Mouse (Mus musculus) liver, postnatal 0 days (tissue): ENCODE data around the gene Obp2a.
"Not testable (repeated sequence)": the region's sequence is repeated elsewhere in the genome, so short reads cannot be mapped to it uniquely, and the experiment has no call there.

ENCODE experiments used
- CTCF ChIP-seq: sonication (generic); IDR thresholded peaks from 2 replicates; pipeline ENCODE4 v1.5.1; 2016; ENCODE audit warnings: antibody characterized with exemption, low read depth
- EP300 ChIP-seq: IDR thresholded peaks from 2 replicates; pipeline ENCODE4 v1.6.1; 2016; ENCODE audit warnings: antibody characterized with exemption, low read depth, mild to moderate bottlenecking

DNA sequence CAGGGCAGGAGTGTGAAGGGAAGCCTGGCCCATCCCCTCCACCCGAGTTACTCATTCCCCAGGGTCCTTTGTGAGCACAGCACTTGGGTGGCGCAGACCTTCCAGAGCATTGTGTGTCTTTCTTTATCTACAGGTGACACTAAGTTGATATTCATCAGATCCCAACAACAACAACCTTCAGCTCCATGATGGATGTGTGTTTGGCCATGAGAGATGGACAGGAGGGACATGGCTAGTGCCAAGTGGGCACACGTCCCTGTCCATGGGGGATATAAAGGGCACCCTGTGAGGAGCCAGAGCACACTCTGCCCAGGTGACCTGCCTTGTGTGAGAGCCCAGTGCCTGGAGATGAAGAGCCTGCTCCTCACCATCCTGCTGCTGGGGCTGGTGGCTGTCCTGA, 36.9 kb downstream of the Obp2a start, which contains the start of gene Obp2b:
- not testable (repeated sequence) for TF ChIP-seq CTCF, EP300
